Mouse (Mus musculus): ENCODE measurements around the gene Runx3. TPM values are rescaled to one million over a fixed set of nuclear protein-coding genes. Genes with fewer than 3 reads are reported as not detected.
"Not testable (repeated sequence)": the region's sequence is repeated elsewhere in the genome, so short reads cannot be mapped to it uniquely, and the experiment has no call there.

Gene Runx3
- polyA plus RNA-seq, 1 experiment from 2014 or later, result not detected

DNA sequence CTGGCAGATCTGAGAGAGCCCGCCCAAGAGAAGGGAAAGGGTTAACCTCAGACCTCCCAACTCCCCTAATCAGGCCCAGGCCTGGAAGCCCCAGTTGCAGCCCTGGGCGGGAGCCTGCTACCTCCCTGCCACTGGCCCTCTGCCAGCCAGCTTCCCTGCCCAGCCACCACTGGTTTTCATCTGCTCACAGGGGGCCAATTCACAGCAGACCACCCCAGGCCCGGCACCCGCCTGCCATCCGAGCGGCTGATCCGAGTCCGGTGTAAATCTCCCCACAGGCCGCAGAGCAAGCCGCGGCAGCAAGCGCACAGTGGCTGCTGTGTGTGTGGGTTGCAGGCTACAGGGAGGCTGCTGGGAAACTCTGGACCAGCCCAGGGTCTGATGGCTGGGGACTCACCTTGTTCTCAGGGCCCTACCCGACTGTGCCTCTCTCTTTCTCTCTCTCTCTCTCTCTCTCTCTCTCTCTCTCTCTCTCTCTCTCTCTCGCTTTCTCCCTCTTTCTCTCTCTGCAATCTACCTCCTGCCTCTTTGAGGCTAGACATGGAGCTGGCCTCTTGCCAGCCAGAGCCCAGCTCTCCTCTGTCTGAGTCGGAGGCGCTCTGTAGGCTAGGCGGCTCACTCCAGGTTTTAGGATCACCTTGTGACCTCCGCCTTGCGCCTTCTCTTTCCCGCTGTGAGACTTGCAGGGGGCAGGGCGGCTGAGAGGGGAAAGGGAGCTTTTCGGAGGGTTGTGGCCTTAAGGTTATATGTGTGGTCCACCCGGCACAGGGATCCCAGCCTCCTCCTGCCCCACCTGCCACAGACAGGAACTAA lies 46.2 kb downstream of the Runx3 start:
- Histone ChIP-seq H3K27me3 (peaks cover 79% of the 10 kb centered on the region), H3K4me1 (replicated peaks) (peaks cover 20% of the 10 kb centered on the region), H3K4me3 (replicated peaks) (no peak overlapping the region), H3K27ac (no peak overlapping the region; the same call in 1 of the 2 replicates), H3K36me3 (no peaks in the 10 kb centered on the region), H3K9ac (replicated peaks) (peak overlapping the region; percentile 42; the same call in 1 of the 2 replicates), H3K4me2 (replicated peaks) (peak overlapping the region; percentile 36), H3K9me3 (no peaks in the 10 kb centered on the region)
- WGBS, result 1% methylated on average over 22 of the region's 23 CpGs
- ATAC-seq, result peak; percentile 78

DNA sequence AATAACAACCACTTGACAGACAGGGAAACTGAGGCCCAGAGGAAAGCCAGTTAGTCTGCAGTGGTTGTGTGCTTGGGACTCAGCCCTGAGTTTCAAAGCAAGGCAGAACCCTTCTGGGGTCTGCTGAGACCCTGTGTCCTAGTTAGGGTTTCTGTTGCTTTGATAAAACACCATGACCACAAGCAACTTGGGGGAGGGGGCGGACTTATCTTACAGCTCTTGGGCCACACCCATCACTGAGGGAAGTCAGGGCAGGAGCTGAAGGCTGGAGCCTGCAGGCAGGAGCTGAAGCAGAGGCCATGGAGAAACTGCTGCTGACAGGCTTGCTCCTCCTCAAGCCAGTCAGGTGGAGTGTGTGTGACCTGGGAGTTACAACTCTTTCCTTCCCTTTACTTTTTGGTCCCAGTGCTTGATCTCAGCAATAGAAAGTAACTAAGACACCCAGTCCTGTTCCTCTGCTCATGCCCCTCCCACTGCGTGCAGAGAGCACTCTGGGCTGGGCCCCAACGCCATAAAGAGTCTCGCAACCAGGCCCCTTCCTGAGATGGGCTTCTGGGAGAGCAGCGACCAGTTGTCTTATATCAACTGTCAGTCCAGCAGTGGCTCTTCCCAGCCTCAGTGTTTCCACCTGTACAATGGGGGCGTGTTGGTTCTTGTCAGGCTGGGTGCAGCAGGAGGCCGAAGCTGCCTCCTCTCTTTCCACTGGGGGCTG lies 47.5 kb downstream of the Runx3 start:
- no peaks in the 10 kb centered on the region for H3K9me3 ChIP-seq
- 57% methylated on average over 7 of the region's 7 CpGs for WGBS
- H3K9ac ChIP-seq (replicated peaks), result no peak overlapping the region
- H3K4me3 ChIP-seq (replicated peaks), result no peak overlapping the region
- no peak overlapping the region for H3K4me2 ChIP-seq (replicated peaks)
- peaks cover 84% of the 10 kb centered on the region for H3K27me3 ChIP-seq
- no peak for ATAC-seq
- H3K4me1 ChIP-seq (replicated peaks), result peaks cover 20% of the 10 kb centered on the region
- no peak overlapping the region for H3K27ac ChIP-seq
- H3K36me3 ChIP-seq, result no peaks in the 10 kb centered on the region

DNA sequence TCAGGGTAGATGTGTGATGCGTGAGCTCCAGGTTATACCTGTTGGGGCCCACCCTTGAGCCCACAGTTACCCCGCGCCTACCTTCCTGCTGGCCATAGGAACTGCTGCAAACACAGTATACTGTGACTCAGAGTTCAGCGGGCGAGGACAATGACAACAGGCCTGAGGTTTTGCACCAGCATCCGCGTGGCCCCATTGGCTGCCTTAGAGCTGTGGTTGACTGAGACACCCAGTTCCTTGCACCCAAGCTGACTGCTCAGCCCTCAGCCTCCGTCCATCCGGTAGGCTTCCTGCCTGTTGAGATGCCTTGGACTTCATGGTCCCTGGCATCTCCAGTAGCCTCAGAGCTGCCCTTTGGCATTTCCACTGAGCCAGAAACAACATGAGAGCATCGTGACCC lies 48.6 kb downstream of the Runx3 start:
- Histone ChIP-seq H3K9ac (replicated peaks) (no peak overlapping the region), H3K27ac (no peak overlapping the region), H3K4me3 (replicated peaks) (no peak overlapping the region), H3K4me1 (replicated peaks) (peaks cover 20% of the 10 kb centered on the region), H3K9me3 (no peaks in the 10 kb centered on the region), H3K27me3 (peaks cover 86% of the 10 kb centered on the region), H3K4me2 (replicated peaks) (no peak overlapping the region), H3K36me3 (no peaks in the 10 kb centered on the region)
- ATAC-seq, result no peak
- WGBS, result 64% methylated on average over 10 of the region's 10 CpGs

DNA sequence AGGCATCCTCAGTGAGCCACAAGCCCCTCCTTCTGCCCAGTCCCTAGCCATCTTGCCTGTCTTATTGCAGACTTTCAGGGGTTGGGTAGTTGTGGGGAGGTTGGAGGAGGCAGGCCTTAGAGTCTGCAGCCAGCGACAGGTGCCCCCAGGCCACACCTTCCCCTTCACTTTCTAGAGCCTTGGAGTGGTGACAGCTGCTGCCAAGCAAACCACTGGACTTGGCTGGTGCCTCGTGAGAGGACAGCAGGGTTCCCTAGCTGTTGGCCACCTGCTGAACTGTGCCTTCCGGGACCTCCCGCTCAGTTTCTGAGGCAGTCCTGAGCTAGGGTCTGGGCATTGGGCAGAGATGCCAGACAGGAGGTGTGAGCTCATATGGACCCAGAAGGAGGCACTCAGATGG lies 49.0 kb downstream of the Runx3 start:
- no peak overlapping the region for H3K4me3 ChIP-seq (replicated peaks)
- H3K36me3 ChIP-seq, result no peaks in the 10 kb centered on the region
- no peak overlapping the region for H3K4me2 ChIP-seq (replicated peaks)
- 71% methylated on average over 4 of the region's 4 CpGs for WGBS
- no peak overlapping the region for H3K27ac ChIP-seq
- no peak overlapping the region for H3K9ac ChIP-seq (replicated peaks)
- no peaks in the 10 kb centered on the region for H3K9me3 ChIP-seq
- H3K4me1 ChIP-seq (replicated peaks), result peaks cover 20% of the 10 kb centered on the region
- peaks cover 86% of the 10 kb centered on the region for H3K27me3 ChIP-seq
- no peak for ATAC-seq

DNA sequence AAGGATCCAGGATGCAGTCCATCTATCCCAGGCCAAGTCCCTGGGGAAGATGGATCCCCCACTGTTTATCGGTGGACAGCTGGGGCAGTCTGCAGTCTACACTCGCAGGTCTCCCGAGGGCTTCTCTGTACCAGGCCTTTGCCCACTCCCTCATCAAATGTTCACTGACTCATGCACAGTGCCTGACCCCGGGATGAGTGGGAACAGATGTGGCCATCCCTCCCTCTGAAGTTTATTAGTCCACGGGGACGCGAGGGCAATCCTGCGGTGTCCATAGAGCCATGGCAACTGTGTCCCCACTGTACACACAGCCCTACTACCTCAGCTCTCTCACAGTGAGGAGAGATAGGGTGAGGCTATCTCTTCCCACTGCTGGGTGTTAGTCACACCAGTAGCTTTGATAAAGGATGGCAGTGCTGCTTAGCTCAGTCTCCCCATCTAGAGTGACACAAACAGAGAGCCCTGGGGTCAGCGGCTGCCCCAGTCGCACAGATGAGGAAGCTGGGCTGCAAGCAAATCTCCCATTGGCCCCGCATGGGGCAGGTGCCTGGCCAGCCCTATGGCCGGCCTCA lies 50.9 kb downstream of the Runx3 start:
- Histone ChIP-seq H3K27me3 (peaks cover 86% of the 10 kb centered on the region), H3K4me3 (replicated peaks) (no peak overlapping the region), H3K9ac (replicated peaks) (no peak overlapping the region), H3K27ac (no peak overlapping the region), H3K4me2 (replicated peaks) (no peak overlapping the region), H3K9me3 (no peaks in the 10 kb centered on the region), H3K36me3 (no peaks in the 10 kb centered on the region), H3K4me1 (replicated peaks) (peaks cover 27% of the 10 kb centered on the region)
- ATAC-seq, result no peak
- 70% methylated on average over 12 of the region's 12 CpGs for WGBS

DNA sequence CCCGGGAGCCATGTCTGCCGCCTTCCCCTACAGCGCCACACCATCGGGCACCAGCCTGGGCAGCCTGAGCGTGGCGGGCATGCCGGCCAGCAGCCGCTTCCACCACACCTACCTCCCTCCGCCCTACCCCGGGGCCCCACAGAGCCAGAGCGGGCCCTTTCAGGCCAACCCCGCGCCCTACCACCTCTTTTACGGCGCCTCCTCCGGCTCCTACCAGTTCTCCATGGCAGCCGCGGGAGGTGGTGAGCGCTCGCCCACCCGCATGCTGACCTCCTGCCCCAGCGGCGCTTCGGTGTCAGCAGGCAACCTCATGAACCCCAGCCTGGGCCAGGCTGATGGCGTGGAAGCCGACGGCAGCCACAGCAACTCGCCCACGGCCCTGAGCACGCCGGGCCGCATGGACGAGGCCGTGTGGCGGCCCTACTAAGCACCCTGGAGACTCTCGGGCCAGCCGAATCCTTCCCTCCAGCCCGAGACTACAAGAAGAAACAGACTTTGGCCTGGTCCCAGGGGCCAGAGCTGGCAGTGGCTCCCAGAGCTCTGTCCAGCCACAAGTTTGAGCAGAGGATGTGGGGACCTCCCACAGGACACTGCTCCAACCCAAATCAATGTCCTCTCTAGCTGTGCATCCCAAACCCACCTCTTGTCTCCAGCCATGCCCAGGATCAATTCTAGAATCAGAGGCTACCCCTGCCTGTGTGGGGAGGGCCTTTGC lies 55.1 kb downstream of the Runx3 start:
- 6% methylated on average over 38 of the region's 38 CpGs for WGBS
- Histone ChIP-seq H3K4me3 (replicated peaks) (peak overlapping the region; percentile 29), H3K27ac (no peak overlapping the region), H3K4me1 (replicated peaks) (peaks cover 10% of the 10 kb centered on the region), H3K27me3 (peaks cover 60% of the 10 kb centered on the region), H3K9me3 (no peaks in the 10 kb centered on the region), H3K36me3 (no peaks in the 10 kb centered on the region), H3K9ac (replicated peaks) (peak overlapping the region; percentile 50), H3K4me2 (replicated peaks) (peak overlapping the region; percentile 59)
- peak; percentile 46 for ATAC-seq

DNA sequence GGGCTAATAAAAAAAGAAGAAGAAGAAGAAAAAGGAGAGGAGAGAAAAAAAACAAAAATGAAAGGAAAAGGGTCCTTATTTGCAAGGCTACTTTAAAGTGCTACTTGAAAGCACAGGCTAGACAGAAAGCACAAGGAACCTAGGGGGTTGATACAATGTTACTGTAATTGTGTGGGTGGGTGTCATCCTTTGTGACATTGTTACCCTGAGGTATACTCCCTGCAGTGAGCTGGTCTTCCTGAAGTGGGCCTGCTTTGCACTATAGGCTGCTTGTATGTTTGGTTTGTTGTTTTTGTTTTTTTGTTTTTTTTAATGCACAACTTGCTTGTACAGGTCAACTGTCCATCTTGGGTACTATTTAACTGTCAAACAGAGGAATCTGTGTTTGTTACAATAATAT lies 57.1 kb downstream of the Runx3 start:
- no peak for ATAC-seq
- Histone ChIP-seq H3K27ac (no peak overlapping the region), H3K4me2 (replicated peaks) (no peak overlapping the region), H3K9me3 (no peaks in the 10 kb centered on the region), H3K4me1 (replicated peaks) (peaks cover 10% of the 10 kb centered on the region), H3K9ac (replicated peaks) (no peak overlapping the region), H3K36me3 (no peaks in the 10 kb centered on the region), H3K27me3 (peaks cover 52% of the 10 kb centered on the region), H3K4me3 (replicated peaks) (no peak overlapping the region)

DNA sequence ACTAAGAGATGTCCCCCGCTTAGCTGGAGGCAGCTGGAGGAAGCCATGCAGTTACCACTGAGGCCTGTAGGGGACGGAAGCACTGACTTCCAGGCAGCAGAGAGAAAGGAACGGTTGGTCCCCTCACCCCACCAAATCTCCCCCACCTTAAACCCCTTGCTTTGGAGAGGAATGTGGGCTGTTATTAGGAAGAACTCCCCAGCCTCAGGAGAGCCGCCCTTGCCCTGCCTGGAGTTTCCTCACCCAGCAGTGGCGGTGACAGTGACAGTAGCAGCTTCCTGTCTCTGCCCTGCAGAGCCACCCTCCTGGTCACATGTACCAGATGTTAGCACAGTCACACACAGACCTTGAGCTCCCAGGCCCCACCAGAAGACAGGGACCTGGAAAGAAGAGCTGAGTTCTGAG lies 58.6 kb downstream of the Runx3 start:
- ATAC-seq, result no peak
- peaks cover 38% of the 10 kb centered on the region for H3K27me3 ChIP-seq
- WGBS, result 16% methylated on average over 5 of the region's 5 CpGs

DNA sequence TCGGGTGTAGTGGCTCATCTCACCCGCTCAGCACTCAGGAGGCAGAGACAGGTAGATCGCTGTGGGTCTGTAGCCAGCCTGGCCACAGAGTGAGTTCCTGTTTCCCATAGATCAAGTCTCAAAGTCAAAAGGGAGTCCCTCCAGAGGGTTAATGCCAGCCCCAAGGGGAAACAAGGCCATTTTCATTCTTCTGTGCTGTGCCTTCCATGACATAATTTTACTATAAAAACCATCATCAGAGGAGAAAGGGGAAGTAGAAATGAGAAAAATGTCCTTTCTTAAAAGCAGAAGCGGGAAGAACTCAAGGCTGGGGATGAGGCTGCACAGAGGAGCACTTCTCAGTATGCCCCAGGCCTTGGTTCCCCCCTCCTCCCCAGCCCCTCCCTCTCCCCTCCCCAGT lies 61.4 kb downstream of the Runx3 start:
- ATAC-seq, result no peak
- 89% methylated on average over 4 of the region's 4 CpGs for WGBS
- Histone ChIP-seq H3K4me3 (replicated peaks) (no peak overlapping the region), H3K4me1 (replicated peaks) (no peaks in the 10 kb centered on the region), H3K27me3 (peaks cover 10% of the 10 kb centered on the region; the same call in 1 of the 2 replicates), H3K27ac (no peak overlapping the region), H3K36me3 (no peaks in the 10 kb centered on the region), H3K4me2 (replicated peaks) (no peak overlapping the region), H3K9me3 (no peaks in the 10 kb centered on the region), H3K9ac (replicated peaks) (no peak overlapping the region)

More for the DNA sequence above, 58.6 kb downstream of the Runx3 start:
- Histone ChIP-seq H3K4me2 (replicated peaks) (no peak overlapping the region), H3K4me3 (replicated peaks) (no peak overlapping the region), H3K4me1 (replicated peaks) (peaks cover 10% of the 10 kb centered on the region), H3K27ac (no peak overlapping the region), H3K36me3 (no peaks in the 10 kb centered on the region), H3K9me3 (no peaks in the 10 kb centered on the region), H3K9ac (replicated peaks) (no peak overlapping the region)

DNA sequence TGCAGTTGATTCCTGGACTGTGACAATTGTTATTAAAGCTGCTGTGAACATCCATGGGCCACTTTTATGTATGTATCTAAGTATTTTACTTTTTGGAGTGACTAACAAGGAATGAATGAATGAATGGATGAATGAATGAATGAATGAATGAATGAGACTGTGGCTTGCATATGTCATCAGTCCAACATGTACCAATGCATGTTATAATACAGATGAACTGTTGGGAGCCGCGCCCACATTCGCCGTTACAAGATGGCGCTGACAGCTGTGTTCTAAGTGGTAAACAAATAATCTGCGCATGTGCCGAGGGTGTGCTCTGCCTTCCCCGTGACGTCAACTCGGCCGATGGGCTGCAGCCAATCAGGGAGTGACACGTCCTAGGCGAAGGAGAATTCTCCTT lies 63.8 kb downstream of the Runx3 start:
- not testable (repeated sequence) for H3K4me2 ChIP-seq (replicated peaks); ATAC-seq; H3K36me3 ChIP-seq; H3K9ac ChIP-seq (replicated peaks); H3K4me3 ChIP-seq (replicated peaks); H3K27me3 ChIP-seq; H3K4me1 ChIP-seq (replicated peaks); H3K27ac ChIP-seq; H3K9me3 ChIP-seq
- 95% methylated on average over 7 of the region's 13 CpGs for WGBS

DNA sequence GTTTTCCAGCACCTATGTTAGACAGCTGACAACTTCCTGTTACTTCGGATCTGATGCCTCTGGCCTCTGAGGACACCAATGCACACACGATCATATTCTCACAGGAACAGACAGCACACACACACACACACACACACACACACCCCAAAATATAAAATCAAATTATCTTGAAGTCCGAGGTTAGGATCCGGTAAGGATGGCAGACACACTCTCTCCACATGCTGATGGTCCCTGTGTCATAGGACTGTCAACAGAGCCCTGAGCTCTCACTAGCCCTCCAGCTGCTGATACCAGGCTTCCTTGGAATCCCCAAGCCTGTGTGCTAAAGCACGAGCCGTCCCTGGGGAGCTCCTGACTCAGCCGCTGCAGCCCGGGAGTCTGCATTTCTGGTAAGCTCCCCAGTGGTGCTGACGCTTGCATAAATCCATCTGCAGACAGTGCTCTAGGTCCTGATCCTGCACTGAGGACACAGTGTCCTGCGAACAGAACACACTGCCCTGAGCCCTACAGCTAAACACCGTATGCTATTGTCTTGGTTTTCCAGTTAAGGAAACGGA lies 69.1 kb downstream of the Runx3 start:
- no peaks in the 10 kb centered on the region for H3K27me3 ChIP-seq
- H3K4me3 ChIP-seq (replicated peaks), result no peak overlapping the region
- H3K4me1 ChIP-seq (replicated peaks), result no peaks in the 10 kb centered on the region
- H3K9me3 ChIP-seq, result no peaks in the 10 kb centered on the region
- H3K36me3 ChIP-seq, result no peaks in the 10 kb centered on the region
- no peak overlapping the region for H3K27ac ChIP-seq
- H3K4me2 ChIP-seq (replicated peaks), result no peak overlapping the region
- WGBS, result 84% methylated on average over 12 of the region's 12 CpGs
- H3K9ac ChIP-seq (replicated peaks), result no peak overlapping the region
- ATAC-seq, result no peak

Data from midbrain, embryonic 13.5 days (tissue).